Mouse (Mus musculus) frontal cortex, adult (tissue): ENCODE data around the gene Elovl4.

Source experiments
- ATAC-seq: cut with Nextera tagmentation; 2 replicates; pipeline ENCODE4 v1.9.2; 2017; ENCODE audit warnings: mild to moderate bottlenecking, moderate library complexity, mixed read lengths; ENCODE audit not compliant: low TSS enrichment

The Elovl4 gene

DNA sequence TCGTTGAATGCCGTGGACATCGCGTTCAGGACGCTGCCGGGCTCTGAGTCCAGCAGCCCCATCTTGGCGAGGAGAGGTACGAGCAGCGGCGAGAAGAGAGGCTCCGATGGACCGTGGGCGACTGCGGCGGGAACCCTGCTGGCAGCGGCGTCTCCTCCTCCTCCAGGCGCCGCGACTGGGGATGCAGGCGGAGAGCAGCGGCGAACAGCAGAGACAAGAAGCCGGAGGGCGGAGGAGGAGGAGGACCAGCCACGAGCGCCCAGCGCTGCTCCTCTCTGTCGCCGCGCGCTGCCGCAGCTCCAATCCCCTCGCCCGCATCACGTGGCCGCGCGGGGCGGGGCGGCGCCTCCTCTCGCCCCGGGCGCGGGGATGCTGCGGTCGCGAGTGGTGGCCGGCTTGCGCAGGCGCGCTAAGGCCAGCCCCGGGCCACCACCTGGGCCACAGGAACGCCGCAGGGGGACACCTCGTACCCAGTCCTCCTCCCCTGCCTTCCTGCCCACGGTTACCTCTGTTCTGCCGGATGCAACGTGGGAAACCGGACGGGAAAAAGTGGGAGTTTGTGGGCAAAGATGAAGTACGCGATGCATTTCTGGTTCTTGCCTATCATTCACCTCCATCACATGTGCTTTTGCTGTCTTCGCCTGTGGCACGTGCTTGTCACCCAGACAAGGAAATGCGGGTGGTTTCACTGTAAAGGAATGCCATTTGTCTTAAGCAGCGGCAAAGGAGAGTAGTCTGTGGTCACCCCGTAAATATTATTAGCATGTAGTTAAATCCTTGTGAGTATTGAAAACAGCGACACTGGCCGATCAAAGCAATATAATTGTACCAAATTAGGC lies at the start of gene Elovl4:
Gene Elovl4, minus strand, starts transcription at position 301 of the 839 bp plus-strand sequence.
- peak; percentile 86 for ATAC-seq

GRCm38 (mm10) chr9:83852464-83852863 lies 46.4 kb upstream of the Elovl4 start:
- no peak for ATAC-seq

DNA sequence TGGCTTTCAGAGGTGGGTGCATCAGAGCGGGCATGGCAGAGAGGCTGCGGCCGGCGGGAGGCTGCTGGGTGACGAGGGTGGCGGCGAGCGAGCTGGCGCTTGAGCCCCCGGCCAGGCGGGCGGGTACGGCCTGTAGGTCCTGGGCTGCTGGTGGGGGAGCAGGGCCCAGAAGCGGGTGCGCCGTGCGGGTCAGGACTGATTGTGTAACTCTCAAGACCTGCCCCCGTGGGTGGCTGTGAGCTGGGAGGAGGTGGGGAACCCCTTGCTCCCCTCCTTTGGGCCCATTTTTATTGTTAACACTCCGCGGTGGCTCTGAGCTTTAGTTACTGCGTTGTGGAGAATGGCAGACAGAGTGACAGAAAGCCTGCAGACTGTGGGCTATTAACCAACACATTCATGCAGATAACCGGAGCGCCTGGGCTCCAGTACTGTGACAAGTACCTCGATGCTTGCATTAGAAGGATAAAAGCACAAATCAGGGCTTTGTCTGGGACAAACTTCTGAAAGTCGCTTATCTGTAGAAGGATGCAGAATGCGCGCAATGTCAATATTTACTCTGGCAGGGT lies 28.8 kb upstream of the Elovl4 start:
- ATAC-seq: no peak

- peak; percentile 99 for ATAC-seq
Observed at GRCm38 (mm10) chr9:83833811-83834747, 28.0 kb upstream of the Elovl4 start, which contains the start of gene Ttk. Gene Ttk (plus strand): TSS chr9:83834689.

GRCm38 (mm10) chr9:83831152-83831551 lies 25.1 kb upstream of the Elovl4 start:
- ATAC-seq: no peak

DNA sequence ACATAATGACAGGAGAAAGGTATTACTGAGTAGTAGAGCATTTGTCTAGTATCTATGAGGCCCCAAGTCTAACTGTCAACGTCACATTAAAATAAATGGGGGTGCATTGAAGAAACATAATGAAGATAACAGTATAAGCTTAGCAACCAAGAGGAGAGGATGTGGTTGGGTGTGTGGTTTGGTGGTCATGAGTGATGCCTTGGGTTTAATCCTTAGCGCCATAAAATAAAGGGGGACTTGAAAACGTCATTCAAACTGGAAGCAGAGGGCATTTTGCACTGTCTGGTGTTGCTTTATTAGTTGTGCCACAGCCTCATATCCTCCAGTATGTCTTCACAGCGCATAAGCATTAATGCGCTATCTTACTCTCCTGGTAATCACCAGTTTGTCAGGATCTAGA lies 23.8 kb upstream of the Elovl4 start:
- no peak for ATAC-seq

GRCm38 (mm10) chr9:83822925-83823324 lies 16.8 kb upstream of the Elovl4 start:
- ATAC-seq: no peak

DNA sequence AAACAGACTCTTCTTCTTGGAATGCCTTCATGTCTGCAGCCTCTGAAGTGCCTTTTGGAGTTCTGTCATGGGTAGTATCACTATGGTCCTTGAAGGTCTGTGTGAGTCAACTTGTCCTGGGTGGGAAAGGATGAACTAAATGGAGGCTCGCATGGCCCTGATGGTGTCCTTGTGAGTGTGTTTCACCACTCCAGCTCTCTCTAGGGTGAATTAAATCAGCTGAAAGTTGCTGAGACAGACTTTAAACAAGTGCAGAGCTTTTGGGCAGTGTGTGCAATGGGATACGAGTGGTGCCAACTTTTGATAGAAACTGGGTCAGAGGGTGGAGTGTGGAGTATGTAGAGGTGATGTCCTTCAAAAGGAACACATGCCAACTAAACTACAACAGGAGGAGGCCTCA lies 14.9 kb upstream of the Elovl4 start:
- no peak for ATAC-seq

- ATAC-seq: peak; percentile 92
Observed at GRCm38 (mm10) chr9:83819188-83819587, 13.1 kb upstream of the Elovl4 start.

DNA sequence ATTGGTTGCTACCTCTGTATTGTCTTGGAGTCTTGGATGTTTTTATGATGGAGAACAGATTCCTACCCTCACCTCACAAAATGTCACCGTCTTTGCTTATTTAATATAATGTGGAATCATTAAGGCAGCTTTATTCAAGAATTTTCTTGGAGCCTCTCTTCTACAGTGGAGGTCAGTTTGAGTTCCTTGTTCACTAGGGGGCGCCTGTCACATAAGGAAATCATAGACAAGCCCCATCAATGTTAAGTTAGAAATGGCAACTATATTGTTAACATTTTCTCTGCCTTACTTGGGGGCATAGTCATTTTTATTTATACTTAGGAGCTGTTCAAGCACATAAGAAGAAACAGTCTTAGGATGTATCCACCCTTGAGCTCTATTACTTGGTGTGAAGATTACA lies 1.5 kb upstream of the Elovl4 start:
- 0 out of 2 replicates have a peak, but pooled peaks have one; percentile 18 for ATAC-seq

GRCm38 (mm10) chr9:83805164-83805976 lies 707 bp downstream of the Elovl4 start:
- ATAC-seq: peak; percentile 34

DNA sequence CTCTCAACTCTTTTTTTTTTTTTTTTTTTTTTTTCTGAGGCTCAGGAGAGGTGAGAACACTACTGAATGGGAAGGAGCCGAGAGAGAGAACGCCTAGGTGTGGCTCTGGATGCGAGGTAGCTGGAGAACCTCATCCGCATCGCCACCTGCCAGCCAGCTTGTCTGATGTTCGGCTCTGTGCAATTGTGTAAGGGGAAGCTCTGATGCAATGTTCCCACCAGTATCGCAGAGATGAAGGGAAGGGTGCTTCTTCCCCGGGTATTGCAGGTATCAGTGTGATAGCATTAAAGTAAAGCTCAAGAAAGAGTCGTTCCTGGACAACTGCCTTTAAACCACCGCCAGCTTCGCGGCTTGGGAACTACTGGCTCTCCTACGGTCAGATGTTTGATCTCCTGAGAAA lies 1.7 kb downstream of the Elovl4 start:
- ATAC-seq: 0 out of 2 replicates have a peak, but pooled peaks have one; percentile 2

DNA sequence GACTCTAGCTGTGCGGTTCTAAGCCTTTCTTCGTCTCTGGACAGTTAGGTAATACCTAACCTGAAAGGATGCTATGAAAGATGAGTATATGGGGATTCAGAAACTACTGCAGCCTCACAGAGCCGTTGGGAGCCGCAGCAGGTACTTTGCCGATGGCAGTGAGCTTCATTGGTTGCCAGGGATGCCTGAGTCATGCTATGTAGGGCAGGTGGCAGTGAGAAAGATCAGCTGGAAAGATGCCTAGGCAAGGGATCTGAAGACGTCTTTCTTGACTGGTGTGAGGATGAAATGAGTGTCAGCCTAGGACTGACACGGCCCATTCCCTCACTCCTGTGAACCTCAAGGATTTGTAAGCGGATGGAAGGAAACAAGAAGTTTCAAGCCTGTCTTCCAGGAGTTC lies 8.2 kb downstream of the Elovl4 start:
- ATAC-seq: peak; percentile 63

DNA sequence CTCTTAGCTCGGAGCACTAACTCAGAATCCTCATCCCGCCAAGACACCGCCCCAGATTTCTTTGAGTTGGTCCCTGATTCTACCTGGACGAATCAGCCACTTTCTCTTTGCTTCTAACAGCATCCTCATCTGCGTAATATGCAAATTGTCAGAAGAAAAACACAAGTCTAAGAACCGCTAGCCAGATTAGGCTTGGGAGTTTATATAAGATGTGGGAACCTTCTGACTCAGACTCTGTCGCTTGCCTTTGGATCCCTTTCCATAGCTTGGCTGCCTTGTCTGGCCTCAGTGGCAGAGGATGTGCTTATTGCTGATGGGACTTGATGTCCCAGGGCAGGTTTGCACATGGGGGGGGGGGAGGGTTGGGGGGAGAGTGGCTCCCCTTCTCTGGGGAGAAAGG lies 9.2 kb downstream of the Elovl4 start:
- peak; percentile 88 for ATAC-seq

- ATAC-seq: peak; percentile 79
Observed at GRCm38 (mm10) chr9:83789326-83789725, 16.8 kb downstream of the Elovl4 start.

DNA sequence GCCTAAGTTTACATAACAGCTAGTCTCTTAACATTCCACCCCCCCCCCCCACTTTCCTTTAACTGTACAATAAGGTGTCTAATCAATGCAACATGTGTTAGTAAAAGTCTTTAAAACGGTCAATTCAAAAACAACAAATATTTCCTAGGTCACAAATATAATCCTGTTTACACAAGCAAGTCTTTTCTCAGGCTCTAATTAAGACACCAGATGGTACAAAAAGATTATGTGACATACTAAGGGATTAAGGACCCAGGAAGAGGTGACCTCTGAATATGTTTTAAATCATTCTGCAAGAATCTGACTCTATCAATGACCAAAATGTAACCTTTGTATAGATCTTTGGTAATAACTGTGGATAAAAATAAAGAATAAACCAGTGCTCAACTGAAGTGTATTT lies 20.6 kb downstream of the Elovl4 start:
- no peak for ATAC-seq

DNA sequence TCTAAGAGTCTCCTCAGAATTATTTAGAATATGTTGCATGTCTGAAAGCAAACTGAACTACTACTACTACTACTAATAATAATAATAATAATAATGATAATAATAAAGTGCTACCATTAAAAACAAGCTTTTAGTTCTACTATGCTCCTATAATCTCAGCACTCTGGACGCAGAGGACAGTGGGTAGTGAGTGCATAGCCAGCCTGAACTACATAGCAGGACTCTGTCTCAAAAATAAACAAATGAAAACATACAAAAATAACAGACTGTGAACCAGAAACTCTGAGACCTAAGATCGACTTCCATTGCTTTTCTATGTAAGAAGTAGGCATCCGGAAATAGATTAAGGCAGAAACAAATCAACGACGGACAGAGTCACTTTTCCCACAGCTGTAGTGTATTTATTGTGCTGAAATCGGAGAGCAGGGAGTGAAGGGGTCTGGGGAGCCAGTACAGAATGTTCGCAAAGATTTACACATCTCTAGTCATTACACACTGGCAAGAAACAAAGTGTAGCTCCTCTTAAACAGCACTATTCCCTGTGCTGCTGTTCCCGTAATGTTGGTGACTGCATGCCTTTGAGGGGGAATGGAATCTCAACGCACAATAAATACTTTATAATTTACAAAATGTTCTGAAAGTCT lies 27.6 kb downstream of the Elovl4 start:
- no peak for ATAC-seq

- no peak for ATAC-seq
Observed at GRCm38 (mm10) chr9:83761318-83761717, 44.8 kb downstream of the Elovl4 start.

DNA sequence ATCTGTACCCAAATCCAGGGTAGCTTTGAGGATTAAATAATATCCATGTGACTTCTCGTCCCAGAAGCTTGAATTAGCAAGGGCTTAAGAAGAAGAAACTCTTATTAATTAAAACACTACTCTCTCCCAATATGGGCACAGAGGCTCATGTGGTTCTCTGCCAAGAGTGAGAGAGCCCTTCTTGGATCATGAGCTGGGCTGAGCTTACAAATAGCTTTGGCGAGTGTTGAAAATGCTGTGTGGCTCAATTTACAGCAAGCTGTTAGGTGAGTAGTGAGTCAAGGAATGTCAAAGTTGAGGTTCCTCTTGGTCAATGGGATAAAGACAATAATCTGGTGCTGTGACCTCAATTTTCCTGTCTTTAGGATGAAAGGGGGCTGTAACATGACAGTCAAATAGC lies 74.2 kb downstream of the Elovl4 start:
- no peak for ATAC-seq

- ATAC-seq: no peak
Observed at GRCm38 (mm10) chr9:83730836-83731235, 75.2 kb downstream of the Elovl4 start.
